Mouse (Mus musculus) myocyte (in vitro differentiated cells): ENCODE measurements around the gene Ppa1.

Experiments used
- CEBPB ChIP-seq: IDR thresholded peaks from 2 replicates; pipeline ENCODE4 v1.6.1; 2011; ENCODE audit warnings: mild to moderate bottlenecking, moderate library complexity; ENCODE audit not compliant: poor library complexity, insufficient read depth, severe bottlenecking
- MYOG ChIP-seq, 3 experiments: IDR thresholded peaks; one replicate each; pipeline ENCODE4 v1.6.1; 2011; ENCODE audit warnings: control low read depth in 2 of 3, low read depth in 2 of 3, mild to moderate bottlenecking in 2 of 3; ENCODE audit not compliant: insufficient read length in 2 of 3, control insufficient read depth in 1 of 3, insufficient read depth in 1 of 3
- POLR2A ChIP-seq: IDR thresholded peaks from one replicate; pipeline ENCODE4 v1.6.1; 2011; ENCODE audit warnings: low read depth, mild to moderate bottlenecking, control low read depth, moderate library complexity; ENCODE audit not compliant: insufficient read length
- POLR2AphosphoS2 ChIP-seq: IDR thresholded peaks from one replicate; pipeline ENCODE4 v1.6.1; 2011; ENCODE audit warnings: low read depth, control low read depth; ENCODE audit not compliant: insufficient read length
- REST ChIP-seq: IDR thresholded peaks from one replicate; pipeline ENCODE4 v1.6.1; 2011; ENCODE audit warnings: mild to moderate bottlenecking, control low read depth, moderate library complexity; ENCODE audit not compliant: insufficient read depth, insufficient read length
- USF1 ChIP-seq: IDR thresholded peaks from one replicate; pipeline ENCODE4 v1.6.1; 2011; ENCODE audit warnings: low read depth, mild to moderate bottlenecking, control low read depth, moderate library complexity

DNA sequence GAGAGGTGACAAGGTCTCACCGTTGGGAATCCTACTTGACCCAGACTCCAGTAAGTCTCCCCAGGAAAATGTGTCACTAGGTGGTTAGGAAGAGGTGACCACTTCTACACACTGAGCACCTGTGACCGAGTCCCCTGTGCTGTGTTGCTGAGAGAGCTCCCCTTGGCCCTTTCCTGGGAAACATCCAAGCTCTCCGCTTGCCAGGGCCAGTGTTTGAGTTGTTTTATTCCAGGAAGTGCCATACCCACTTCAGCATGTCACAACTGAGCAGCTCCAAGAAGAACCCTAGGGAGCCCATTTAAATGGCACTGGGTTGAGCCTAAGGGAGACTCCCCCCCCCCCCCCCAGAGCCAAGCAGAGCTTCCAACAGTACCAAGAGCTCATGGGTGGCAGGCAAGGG is 21.8 kb upstream of the Ppa1 start:
- TF ChIP-seq CEBPB (no peak), POLR2A (no peak), MYOG (IDR thresholded peaks at IDR 0.05; ENCODE audit: control insufficient read depth in 1 of 3, insufficient read depth in 1 of 3, insufficient read length in 2 of 3, low read depth in 2 of 3) (no peak), POLR2AphosphoS2 (no peak), REST (no peak), USF1 (no peak)
